Mouse (Mus musculus) embryo, embryonic 10 days (tissue): ENCODE data around the gene Cfap58.

Experiments
- DNase-seq: peaks from one replicate; pipeline ENCODE4 v3.0.0-alpha.2; 2015; ENCODE audit warnings: low spot score

Cfap58 gene

DNA sequence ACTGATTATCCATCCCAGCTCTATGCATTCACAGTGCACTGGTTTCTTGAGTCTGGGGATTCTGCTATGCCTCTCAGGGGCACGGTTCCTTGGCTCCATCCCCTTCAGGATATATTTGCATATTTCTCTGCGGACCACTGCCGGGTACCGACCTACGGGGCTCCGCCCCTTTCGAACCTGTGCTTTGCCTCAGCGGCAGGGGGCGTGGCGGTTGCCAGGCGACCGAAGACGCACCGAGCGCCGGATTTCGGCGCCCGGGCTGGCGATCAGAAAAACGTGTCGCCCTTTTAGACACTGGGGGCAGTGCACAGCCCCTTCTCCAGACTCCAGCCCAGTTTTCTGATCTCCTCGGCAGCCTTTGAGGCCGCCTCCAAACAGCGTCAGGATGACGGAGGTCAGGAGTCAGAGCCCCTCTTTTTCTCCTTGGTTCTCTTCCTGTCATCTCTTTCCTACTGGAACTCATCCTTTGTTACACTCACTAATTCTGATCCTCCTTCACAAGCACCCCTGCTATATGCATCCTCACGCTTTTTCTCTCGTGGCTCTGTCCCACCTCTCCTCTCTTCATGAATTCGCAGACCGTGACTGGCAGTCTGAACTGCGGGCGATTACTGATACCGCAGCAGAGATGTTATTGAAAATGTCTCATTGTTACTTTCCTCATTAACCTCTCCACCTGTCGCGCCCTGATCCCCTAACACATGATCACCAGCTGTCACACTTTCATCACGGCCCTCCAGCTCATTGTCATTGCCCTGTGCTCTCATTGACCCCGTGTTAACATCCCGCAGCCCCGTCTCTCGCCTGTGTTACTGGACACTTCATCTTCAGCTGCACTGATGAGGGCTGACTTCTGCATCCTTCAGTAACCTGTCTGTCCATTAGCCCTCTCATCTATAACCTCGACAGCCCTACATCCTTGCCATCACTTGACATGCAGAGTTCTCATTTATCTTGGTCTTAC lies at the start of gene Cfap58:
Cfap58 (plus strand) TSS at position 233 of the 964 bp plus-strand sequence.
- peak; percentile 90 for DNase-seq

DNA sequence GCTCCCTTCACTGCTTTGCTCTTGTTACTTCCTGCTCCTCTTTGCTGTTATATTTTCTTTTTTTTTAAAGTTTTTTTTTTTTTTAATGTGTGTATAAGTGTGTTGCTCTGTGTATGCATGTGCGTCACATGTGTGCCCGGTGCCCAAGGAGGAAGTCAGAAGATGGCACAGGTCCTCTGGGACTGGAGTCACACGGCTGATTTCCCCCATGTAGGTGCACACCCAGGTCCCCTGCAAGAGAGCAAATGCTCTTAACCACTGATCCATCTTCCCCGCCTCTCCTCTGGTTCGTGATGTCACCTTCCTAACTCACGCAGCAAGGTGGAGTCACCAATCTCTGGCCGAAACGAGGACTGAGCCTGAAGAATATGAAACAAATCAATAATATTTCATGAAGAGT lies 49.4 kb upstream of the Cfap58 start:
- no peak for DNase-seq

DNA sequence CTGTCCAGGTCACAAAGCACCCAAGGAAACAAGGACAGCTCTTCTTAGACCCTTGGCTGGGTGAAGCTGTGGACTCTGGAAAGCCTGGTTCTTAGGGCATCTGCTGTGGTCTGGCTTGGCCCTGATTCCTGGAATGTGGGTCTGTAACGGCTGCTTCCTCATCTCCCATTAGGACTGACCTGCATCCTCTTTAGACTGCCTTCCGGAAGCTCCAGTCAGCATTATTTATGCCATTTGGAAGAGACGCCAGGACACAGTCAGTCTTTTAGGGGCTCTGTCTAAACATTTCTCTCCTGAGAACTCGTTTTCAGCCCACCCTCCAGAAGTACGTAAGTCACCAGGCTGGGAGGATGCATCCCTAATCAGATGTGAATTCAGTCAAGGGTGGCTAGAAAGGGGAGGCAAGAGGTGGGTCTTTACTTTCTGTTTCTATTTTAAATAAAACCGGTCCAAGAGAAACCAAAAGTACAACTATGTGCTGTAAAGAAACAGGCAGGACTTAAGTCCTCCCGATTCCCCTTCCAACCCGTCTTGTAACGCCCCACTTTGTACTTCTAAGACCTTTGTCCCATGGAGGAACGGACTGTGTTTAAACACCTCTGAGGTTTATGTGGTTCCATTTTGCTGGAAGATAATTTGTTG lies 46.9 kb upstream of the Cfap58 start:
- no peak for DNase-seq

DNA sequence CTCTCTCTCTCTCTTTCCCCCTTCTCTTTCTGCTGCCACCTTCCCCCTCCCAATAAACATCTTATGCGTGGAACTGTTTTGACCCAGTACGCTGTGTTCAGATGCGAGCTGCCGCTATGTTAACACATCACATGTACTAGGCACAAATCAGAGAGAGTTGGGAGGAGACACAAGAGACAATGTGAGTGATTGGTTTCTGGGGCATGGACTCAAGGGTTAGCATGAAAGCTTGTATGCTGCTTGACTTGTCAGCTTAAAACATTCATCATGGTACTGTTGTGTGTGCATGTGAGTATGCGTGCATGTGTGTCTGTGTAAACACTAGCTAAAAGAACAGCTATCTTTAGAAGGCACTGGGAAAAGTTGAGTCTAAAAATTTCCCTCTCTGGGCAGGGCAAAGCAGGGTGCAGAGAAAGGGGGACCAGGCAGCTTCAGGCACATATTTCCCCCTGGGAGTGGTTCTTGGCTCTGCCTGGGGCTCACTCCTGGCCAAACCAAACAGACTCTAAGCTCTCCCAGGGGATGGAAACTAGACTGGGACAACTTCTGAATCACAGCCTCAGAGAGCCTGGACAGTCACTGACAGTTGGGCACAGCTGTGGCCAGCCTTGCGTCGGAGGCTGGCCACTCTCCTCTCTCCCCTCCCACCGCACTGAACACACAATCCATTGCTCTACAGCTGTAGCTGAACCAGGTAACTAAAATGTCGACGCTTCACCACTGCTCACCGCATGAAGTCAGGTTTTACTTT lies 45.7 kb upstream of the Cfap58 start:
- DNase-seq, result no peak

DNA sequence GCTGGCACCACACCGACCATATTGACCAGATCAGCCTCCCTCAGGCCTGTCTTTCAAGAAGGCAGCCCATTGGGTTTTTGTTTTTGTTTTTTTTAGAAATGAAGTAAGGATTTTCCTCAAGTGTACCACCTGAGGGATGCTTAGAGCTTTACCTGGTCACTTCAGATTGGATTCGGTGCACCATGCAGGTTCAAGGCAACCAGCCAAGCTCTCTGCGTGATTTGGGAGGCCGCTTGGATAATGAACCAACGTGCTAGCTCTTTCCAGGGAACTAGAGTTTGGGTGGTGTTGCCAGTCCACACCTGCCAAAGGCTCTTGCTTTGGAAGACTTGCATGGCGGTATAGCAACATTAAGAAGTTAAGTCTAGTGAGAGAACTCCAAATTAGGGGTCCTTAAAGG lies 44.4 kb upstream of the Cfap58 start:
- no peak for DNase-seq

DNA sequence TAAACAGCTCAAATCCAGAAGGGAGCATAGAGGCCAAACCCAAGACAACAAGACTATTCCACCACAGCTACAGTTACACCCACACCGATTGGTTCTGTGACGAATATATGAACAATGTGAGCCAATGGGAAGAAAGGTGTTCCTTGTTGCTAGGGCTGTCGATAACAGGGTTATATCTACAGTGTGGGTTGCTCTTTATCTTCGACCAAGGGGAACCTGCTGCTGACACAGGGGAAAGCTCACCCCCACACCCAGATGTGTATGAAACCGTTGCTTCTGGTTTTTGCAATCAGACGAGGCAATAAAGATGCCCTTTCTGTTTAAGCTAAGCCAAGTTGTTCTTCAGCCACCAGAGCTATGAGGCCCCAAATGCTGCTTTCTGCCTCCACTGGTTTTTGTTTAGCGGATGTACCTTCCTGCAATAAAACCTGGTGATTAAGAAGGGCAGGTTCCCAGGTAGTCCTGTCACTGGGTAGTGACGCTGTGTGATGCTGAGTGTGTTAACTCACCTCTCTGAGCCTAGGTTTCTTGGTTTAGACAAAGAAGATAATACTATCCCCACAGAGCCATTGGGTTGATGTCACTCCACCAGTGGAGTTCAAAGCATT lies 38.9 kb upstream of the Cfap58 start:
- no peak for DNase-seq

DNA sequence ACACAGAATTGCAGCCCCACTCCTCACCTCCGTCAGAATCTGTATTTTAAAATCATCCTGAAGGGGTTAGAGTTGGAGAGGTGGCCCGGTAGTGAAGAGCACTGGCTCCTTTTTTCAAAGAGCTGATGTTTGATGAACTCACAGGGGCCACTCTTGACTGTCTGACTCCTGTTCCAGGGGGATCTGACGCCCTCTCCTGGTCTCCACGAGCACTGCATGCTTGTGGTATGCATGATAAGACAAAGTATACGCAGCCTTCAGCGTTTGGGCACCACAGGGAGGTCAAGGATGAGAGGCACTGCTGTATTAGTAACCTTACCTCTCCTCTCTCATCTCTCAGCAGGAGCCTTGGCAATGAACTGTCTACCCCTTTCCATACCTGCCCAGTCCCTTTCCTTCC lies 37.5 kb upstream of the Cfap58 start:
- DNase-seq, result no peak

DNA sequence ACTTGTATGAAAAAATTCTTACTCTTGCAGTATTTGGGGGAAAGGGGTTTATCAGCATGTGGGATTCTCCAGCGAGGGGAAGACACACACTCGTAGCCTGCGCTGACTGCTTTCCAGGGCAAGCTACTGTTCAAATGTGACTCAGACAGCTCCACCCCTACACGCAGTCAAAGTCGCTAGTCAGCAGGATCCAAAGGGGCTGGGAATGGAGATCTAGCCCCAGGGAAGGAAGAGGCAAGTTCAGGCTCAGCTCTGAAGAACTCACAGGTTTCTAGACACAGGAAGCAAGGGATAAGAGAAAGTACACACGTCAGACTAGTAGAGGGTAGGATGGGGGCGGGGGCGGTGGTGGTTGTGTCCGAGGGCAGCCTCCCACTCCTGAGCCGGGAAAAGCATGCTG lies 36.9 kb upstream of the Cfap58 start:
- no peak for DNase-seq

DNA sequence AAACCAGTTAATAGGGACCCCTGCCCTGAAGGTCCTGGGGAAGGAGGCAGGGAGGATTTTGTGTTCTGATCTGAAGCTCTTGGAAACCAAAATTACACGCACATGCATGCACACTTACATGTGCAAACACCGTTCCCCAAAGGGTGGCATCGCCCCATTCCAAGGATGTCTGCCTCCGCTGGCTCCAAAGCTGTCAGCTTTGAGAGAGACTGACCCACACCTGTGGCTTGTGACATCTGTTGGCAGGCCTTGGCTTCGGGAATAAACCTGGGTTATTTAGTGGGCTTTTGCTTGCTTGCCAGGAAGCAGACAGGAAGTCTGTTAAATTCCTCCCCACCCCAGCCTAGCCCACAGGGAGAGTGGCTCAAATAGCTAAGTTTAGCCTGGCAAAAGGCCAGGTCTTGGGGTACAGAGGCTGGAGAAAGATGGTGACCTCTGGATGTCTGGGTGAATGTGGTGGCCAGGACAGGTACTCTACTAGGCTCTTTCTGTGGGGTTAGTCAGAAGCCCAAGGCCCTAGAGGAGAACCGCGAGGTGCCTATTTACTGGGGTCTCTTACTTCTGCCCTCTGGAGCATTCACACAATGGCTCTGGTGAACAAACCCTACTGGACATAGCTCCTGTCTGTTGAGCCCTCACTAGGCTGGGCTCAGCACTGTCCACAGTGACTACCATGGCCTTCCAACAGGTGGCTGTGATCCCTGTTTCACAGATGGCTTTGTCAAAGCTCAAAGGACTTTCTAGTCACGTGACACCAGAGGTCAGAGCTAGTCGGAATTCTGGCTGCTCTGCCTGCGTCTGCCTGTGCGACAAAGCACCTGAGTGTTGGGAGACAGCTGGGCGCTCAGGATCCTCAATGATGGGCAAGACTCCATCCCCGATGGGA lies 34.9 kb upstream of the Cfap58 start:
- no peak for DNase-seq

DNA sequence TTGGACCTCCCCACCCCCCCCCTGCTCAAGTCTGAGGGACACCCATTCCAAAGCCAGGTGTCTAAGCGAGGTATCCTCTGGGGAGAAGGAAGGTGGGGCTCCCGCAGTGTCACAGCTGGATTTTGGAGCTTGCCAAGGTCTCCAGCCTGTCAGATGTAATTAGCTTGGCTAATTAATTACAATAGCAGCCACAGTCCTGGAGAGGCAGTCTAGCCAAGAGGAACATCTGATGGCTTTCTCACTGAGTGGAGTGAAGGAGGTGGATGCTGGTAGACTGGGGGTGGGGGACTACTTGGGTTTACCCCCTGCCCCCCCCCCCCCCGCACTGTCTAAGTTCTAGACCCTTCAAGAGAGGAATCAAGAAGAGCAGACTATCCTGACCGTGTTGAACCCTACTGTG lies 33.8 kb upstream of the Cfap58 start:
- DNase-seq, result no peak

DNA sequence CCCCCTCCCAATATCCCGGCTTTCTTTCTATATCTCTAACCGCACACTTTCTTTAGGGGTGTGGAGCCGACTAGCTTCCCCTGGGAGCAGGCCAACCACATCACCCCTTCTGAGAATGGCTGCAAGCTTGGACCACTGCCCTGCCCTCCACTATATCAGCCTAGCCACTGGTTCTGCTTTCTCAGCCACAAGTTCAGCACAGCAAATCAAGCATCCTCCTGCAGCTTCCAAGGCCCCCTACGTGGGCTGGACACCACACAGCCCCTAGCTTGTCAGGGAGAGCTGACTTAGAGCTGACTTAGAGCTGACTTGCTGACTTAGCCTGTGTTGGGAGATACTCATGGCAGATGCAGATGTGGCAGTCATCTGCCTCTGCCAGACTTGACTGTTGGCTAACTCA lies 32.4 kb upstream of the Cfap58 start:
- DNase-seq, result no peak

DNA sequence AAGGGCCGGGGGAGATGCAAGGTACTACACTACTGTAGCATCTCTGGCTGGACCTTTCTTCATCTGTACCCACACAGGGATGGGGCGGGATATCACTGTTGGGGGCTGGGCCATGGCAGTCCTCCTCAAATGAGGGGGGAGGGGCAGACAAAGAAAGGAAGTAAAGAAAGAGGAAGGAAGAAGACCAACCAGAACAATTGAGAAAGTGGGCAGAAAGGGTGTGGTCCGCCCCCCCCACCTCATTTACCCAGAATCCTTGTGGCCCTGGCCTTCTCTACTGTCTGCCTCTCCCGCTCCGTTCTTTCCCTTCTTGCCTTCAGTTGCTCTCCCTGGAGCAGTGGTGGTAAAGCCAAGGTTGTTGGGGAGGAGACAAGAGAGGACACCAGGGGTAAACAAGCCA lies 31.9 kb upstream of the Cfap58 start:
- no peak for DNase-seq

DNA sequence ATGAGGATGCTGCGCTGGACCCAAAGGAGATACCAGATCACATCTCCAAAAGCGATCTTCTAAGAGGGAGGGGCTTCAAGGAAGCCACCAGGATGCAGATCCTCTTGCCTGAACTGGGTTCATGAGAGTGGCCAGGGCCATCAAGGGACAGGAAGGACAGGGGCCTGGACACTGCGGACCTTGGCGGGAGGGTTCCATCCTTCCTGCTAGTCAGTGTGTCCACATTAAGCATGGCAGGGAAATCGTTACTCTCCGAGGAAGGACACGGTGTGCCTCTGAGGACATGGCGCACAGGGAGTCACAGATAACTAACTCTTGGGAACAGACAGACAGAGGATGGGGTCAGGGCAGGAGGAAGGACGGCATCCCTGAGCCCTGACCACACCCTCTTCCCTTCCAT lies 29.9 kb upstream of the Cfap58 start:
- no peak for DNase-seq

DNA sequence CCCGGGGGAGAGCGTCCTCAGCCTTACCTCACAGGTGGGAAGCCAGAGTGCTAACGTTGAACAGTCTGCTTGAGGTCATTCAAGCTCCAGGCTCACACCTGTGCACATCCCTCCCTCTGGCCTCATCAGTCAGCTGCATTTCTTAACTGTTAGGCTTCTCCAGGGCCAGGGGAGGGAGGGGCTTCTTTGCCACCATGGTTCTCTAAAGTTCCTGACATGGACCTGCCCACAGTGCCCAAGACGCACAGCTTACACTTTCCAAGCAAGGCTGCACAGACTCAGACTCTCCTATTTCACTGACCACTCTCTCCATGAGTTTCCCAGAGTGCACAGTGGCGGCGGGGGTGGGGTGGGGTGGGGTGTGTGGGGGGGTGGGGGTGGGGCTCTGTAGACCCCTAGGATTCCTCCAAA lies 28.5 kb upstream of the Cfap58 start:
- no peak for DNase-seq

DNA sequence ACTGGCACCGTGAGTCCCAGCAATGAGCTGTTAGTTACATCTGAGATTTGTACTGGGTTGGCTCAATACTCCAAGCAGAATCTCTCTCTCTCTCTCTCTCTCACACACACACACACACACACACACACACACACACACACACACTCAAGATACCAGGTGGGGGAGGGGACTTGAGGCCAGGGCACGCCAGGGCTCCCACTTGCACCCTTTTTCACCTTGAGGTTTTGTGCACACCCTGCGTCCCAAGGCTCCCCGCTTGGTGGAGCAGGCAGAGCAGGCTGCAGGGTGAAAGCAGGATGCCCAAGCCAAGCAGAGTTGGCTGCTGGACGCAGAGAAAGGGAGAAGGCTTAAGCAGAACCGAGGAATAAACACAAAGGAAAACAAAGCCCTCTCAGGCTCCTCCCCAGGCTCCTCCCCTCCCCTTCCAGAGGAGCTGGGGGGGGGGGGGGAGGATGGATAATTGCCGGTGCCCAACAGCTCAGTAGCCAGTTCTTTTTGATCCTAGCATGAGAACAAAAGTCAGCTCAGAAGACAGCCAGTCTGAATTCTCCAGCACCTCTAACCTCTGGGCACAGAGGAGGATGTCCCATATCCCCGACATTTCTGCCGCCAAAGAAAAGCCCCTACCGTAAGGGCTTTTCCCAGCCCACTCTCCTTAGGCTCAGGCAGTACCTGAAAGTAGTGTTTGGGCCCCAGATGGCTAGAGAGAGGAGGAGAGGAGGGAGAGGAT lies 27.9 kb upstream of the Cfap58 start:
- DNase-seq, result peak; percentile 51

DNA sequence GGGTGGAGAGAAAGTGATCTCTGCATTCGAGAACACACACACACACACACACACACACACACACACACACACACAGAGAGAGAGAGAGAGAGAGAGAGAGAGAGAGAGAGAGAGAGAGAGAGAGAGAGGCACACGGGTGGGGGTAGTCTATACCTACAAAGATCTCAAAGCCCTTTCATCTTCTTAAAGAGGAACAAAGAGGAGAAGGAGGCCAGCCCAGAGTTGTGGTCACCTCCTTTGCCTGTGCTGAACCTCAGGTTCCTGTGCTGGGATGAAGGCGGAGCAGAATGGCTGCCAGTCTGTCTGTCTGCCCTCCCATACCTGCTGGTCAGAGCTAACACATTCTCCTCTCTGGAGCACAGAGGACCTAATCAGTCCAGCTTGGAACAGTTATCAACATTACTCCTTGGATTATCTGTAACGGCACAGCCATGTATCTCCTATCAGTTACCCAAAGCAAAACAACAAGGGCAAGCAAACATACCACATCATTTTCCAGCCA lies 27.3 kb upstream of the Cfap58 start:
- DNase-seq, result no peak

DNA sequence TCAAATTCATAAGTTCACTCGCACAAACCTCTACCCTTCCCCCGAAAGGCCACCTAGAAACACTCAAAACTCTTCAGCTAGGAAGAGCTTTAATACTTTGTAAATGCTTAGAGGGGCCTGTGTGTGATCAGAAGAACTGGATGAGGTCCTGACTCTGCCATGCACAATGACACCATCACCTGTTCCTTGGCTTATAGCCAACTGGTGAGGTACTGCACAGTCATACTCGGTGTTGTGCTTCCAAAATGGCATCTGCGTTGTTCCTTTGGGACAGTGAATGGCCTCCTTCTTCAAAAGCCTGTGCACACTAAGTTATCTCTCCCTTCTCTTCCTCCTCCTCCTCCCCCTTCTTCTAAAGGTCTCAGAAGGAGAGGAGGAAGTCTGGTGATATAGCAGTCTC lies 26.7 kb upstream of the Cfap58 start:
- no peak for DNase-seq

DNA sequence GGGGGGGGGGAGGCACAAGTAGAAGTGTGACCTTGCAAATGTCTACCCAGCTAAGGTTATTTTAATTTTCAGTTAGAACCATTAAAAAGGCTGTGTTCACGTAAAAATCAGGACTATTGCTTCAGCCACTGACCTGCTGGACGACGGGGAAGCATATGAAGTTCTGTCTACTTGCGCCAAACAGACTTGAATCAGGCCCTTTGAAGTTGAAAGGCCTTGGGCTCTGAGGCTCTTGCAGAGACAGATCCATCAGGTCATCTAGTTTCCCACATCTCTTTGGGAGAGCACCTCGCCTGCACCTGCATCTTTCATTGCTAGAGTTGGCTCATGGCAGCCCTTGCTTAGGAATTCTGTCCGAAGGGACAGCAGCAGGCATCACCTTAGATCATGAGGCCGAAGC lies 24.1 kb upstream of the Cfap58 start:
- DNase-seq, result no peak

DNA sequence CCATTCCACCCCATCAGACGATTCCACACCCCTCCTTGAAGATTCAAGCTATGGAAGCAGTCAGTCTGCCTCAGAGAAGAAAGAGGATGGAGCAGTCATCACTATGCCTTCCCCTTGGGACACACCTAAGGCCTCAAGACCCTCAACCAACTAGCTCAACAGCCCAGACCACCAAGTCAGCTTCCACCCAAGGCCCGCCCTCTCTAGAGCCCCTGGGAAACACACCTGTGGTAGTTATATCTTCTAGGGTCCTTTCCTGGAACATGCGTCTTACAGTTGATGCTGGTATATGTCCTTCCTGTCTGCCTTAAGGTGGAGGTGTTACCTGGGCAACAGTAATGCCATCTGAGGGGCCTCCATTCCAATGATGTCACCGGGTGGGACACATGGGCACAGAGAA lies 23.3 kb upstream of the Cfap58 start:
- no peak for DNase-seq

DNA sequence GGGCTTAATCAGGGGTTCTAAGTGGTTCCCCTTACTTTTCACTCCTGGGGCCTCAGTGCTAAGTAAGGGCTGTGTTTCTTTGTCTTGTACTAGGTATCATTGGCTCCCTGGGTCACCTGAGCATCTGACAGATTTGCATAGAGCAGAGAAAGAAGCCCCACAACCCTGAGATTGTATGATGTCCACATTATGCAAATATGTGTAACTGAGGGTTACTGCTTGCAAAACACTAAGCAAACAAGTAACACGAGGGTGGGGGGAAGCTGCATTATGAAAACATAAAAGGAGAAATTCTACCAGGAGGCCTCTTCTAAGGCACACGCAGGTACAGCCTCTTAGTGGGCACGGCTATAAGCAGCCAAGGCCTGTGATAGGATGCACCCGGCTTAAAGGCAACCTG lies 22.2 kb upstream of the Cfap58 start:
- no peak for DNase-seq
